Mouse (Mus musculus) forebrain, embryonic 10.5 days (tissue): ENCODE results near the gene Olfr923. TPM values are rescaled to one million over a fixed set of nuclear protein-coding genes. Genes with fewer than 3 reads are reported as not detected.
"Not testable (repeated sequence)": the region's sequence is repeated elsewhere in the genome, so short reads cannot be mapped to it uniquely, and the experiment has no call there.

Source experiments
- DNase-seq: peaks from one replicate; pipeline ENCODE4 v3.0.0-alpha.2; 2017; ENCODE audit warnings: low spot score; ENCODE audit errors: extremely low spot score
- H3K27ac ChIP-seq: fragments of 300-500 bp; sonication (generic); 2 replicates; pipeline ENCODE4 v1.5.1; 2016; ENCODE audit warnings: mild to moderate bottlenecking
- H3K27me3 ChIP-seq: fragments of 300-500 bp; sonication (generic); 2 replicates; pipeline ENCODE4 v1.6.1; 2016; ENCODE audit warnings: mild to moderate bottlenecking; ENCODE audit not compliant: poor library complexity, severe bottlenecking
- H3K36me3 ChIP-seq: fragments of 300-500 bp; sonication (generic); replicated peaks from 2 replicates; pipeline ENCODE4 v1.6.1; 2016; ENCODE audit warnings: mild to moderate bottlenecking, moderate library complexity
- H3K4me1 ChIP-seq: fragments of 300-500 bp; sonication (generic); 2 replicates; pipeline ENCODE4 v1.6.1; 2016
- H3K4me3 ChIP-seq: fragments of 300-500 bp; sonication (generic); 2 replicates; pipeline ENCODE4 v1.5.1; 2016; ENCODE audit warnings: mild to moderate bottlenecking, moderate library complexity
- H3K9me3 ChIP-seq: fragments of 300-500 bp; sonication (generic); 2 replicates; pipeline ENCODE4 v1.6.1; 2016; ENCODE audit warnings: mild to moderate bottlenecking, moderate library complexity
- WGBS: fragments of 180-500 bp; shearing (Covaris S2); methylation state at CpG from one replicate; pipeline ENCODE4 v1.1.7; 2016; 5-methylcytosine and 5-hydroxymethylcytosine counted together
- polyA plus RNA-seq: library from polyadenylated mRNA; unstranded; fragments of >200 nt; fragmentation: Nextera tagmentation; extraction: Ambion mirVana; gene quantifications from 2 replicates; pipeline ENCODE4 v1.2.1, GENCODE M21; 2016

Gene Olfr923
- polyA plus RNA-seq = not detected in 2 replicates

DNA sequence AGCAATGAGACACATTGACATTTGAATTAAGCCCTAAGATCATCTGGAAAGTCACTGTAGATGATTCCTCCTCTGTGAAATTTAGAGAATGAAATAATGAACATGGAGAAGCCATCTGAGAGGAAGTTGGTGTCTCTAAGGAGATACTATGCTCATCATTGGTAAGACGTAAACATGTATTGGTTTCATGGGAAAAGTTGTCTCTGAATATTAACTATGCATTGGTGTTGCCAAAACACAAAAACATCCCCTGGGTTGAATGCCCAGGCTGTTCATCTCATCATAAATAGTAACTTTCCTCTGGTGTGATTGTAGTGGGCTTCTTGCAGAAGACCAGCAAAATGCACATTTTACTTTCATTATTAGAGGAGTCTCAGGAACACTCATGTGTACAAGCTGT is at the start of gene Olfr923:
Gene Olfr923 (plus strand): TSS at position 301 of the 400 bp plus-strand sequence.
- Histone ChIP-seq H3K27me3 (no peaks in the 10 kb centered on the region), H3K9me3 (no peaks in the 10 kb centered on the region), H3K27ac (no peak within 1 kb of the TSS), H3K36me3 (no peaks in the 10 kb centered on the region), H3K4me1 (no peaks in the 10 kb centered on the region), H3K4me3 (no peak within 1 kb of the TSS)
- no peak for DNase-seq
- 95% methylated on average over 1 of the region's 1 CpGs for WGBS

GRCm38 (mm10) chr9:38792689-38793088 is 33.7 kb upstream of the Olfr923 start:
- 89% methylated on average over 2 of the region's 2 CpGs for WGBS
- DNase-seq = no peak
- Histone ChIP-seq H3K9me3 (no peaks in the 10 kb centered on the region), H3K27ac (no peak overlapping the region), H3K4me3 (no peak overlapping the region), H3K36me3 (no peaks in the 10 kb centered on the region), H3K4me1 (no peaks in the 10 kb centered on the region), H3K27me3 (no peaks in the 10 kb centered on the region)

DNA sequence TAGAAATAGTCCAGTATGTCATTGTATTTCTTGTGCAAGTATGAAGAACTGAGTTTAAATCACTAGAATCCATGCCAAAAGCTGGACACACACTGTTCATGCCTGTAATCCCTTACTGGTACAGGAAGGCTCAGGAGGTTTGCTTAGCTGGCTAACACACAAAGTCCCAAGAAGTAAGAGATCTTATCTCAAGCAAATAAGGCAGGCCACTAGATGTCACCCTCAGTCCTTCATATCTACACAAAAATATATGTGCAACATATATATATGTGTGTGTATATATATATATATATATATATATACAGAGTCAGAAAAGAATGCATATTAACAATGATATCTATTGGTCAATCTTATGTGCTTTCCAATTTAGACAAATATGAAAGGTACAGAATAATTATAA is 20.6 kb upstream of the Olfr923 start:
- no peaks in the 10 kb centered on the region for H3K4me1 ChIP-seq
- H3K27ac ChIP-seq = no peak overlapping the region
- H3K27me3 ChIP-seq = no peaks in the 10 kb centered on the region
- no peak overlapping the region for H3K4me3 ChIP-seq
- no peaks in the 10 kb centered on the region for H3K9me3 ChIP-seq
- H3K36me3 ChIP-seq = no peaks in the 10 kb centered on the region
- DNase-seq = no peak

GRCm38 (mm10) chr9:38814314-38814713 is 12.0 kb upstream of the Olfr923 start, which contains the start of gene Olfr922:
Gene Olfr922 (plus strand): TSS chr9:38814614.
- no peak for DNase-seq
- no peak within 1 kb of the TSS for H3K27ac ChIP-seq
- WGBS = 80% methylated on average over 2 of the region's 2 CpGs
- H3K4me3 ChIP-seq = no peak within 1 kb of the TSS
- no peaks in the 10 kb centered on the region for H3K27me3 ChIP-seq
- no peaks in the 10 kb centered on the region for H3K9me3 ChIP-seq
- H3K4me1 ChIP-seq = no peaks in the 10 kb centered on the region
- H3K36me3 ChIP-seq = no peaks in the 10 kb centered on the region

DNA sequence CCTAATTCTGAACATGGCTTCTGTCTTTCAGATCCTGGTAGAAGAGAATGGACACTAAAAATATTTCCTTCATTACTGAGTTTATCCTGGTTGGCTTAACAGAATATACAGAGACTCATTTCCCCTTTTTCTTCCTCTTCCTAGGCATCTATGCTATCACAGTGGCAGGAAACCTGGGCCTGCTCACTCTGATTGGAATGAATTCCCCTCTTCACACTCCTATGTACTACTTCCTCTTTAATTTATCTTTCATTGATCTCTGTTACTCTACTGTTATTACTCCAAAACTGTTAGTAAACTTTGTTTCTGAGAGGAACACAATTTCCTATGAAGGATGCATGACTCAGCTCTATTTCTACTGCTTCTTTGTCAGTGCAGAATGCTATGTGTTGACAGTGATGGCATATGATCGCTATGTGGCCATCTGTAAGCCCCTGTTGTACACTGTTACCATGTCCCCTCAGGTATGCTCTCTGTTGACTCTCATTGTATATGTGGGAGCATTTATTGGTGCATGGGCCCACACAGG is 10.8 kb upstream of the Olfr923 start:
- Histone ChIP-seq H3K27ac (no peak overlapping the region), H3K9me3 (no peaks in the 10 kb centered on the region), H3K36me3 (no peaks in the 10 kb centered on the region), H3K4me1 (no peaks in the 10 kb centered on the region), H3K4me3 (no peak overlapping the region), H3K27me3 (no peaks in the 10 kb centered on the region)
- DNase-seq = no peak
- 81% methylated on average over 1 of the region's 1 CpGs for WGBS

DNA sequence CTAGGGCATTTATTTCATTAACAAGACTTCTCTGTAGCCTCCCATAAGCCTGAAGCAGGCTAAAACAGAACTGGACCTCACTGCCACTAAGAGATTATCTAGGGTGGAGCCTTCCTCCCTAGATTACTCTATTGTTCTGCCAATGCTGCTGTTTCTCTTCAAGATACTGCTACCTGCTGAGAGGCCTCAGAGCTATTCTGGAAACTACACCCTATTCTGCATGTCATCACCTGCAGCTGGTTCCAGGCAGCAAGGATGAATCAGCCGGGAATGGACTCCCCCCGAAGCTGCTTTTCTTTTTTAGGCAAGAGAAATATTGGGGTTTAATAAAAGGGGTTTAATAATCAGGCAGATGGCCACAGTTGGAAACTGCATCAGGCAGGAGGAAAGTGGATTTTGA is 6.7 kb downstream of the Olfr923 start:
- Histone ChIP-seq H3K4me1 (no peaks in the 10 kb centered on the region), H3K4me3 (no peak overlapping the region), H3K27me3 (no peaks in the 10 kb centered on the region), H3K36me3 (no peaks in the 10 kb centered on the region), H3K9me3 (no peaks in the 10 kb centered on the region), H3K27ac (no peak overlapping the region)
- no peak for DNase-seq
- 80% methylated on average over 2 of the region's 2 CpGs for WGBS

DNA sequence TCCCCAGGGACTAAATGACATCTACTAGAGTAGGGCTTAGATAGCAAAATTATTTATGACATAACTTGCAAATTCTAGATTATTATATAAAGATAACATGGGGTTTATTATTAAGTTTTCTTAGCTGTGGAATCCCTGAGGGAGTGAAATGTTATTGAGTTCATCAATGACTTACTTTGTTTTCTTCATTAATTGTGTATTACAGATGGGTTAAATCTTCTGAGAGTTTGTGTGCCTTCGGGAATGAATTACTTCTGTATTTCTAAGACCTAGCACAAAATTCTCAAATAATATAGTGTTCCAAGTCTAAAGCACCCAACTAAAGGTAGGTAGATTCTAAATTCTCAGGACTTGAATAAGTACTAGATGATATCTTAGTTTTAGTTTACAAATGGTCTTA is 17.8 kb downstream of the Olfr923 start, which contains the start of gene Olfr924:
Gene Olfr924 (plus strand): TSS at position 301 of the 400 bp plus-strand sequence.
- DNase-seq = no peak
- H3K9me3 ChIP-seq = no peaks in the 10 kb centered on the region
- H3K36me3 ChIP-seq = no peaks in the 10 kb centered on the region
- 85% methylated on average over 1 of the region's 1 CpGs for WGBS
- no peak within 1 kb of the TSS for H3K4me3 ChIP-seq
- H3K27me3 ChIP-seq = no peaks in the 10 kb centered on the region
- no peaks in the 10 kb centered on the region for H3K4me1 ChIP-seq
- H3K27ac ChIP-seq = no peak within 1 kb of the TSS

- Histone ChIP-seq H3K4me3 (no peak within 1 kb of the TSS), H3K27ac (no peak within 1 kb of the TSS), H3K36me3 (no peaks in the 10 kb centered on the region), H3K27me3 (no peaks in the 10 kb centered on the region), H3K9me3 (no peaks in the 10 kb centered on the region), H3K4me1 (no peaks in the 10 kb centered on the region)
- DNase-seq = no peak
These were observed 28.4 kb downstream of the Olfr923 start, which contains the start of gene Olfr26 for GRCm38 (mm10) chr9:38854760-38855159. Gene Olfr26 (plus strand): TSS chr9:38855060.

DNA sequence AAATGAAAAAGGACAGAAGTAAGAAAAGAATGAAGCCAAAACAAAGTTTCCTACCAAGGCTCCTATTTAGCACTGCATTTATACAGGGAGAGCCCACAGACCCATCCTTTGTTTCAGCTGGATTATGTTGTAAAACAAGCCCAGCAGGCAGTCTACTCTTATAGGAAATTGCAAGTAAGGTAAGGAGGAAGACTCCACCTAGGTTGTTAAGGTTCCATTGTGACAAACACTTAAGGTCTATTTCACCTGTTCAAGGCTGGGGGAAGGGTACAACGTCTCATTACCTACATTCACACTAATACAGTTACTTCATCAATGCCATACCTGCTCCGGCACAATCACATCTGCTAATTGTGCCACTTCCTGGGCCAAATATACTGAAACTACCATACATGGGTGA is 48.5 kb downstream of the Olfr923 start:
- H3K4me3 ChIP-seq, H3K4me1 ChIP-seq, H3K27me3 ChIP-seq, H3K27ac ChIP-seq, H3K9me3 ChIP-seq, H3K36me3 ChIP-seq, DNase-seq: not testable (repeated sequence)
- 63% methylated on average over 2 of the region's 2 CpGs for WGBS

DNA sequence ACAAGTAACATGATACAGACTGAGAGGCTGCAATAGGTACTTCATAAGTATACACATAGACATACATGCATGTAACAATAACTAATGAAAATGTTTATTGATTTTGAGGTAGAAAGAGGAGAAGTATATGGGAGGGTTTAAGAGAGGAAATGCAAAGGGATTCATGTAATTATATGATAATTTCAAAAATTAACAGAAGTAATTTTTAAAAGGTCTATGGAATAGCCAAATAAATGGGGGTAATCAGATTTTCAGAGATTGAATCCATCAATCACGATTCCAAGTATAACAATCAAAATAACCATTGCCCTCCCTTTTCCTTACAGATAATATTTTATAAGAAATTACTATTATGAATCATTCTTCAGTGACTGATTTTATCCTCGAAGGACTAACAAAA is 50.5 kb downstream of the Olfr923 start, which contains the start of gene Olfr926:
Gene Olfr926 (plus strand): TSS at position 301 of the 400 bp plus-strand sequence.
- Histone ChIP-seq H3K27ac (no peak within 1 kb of the TSS), H3K36me3 (no peaks in the 10 kb centered on the region), H3K9me3 (peaks cover 9% of the 10 kb centered on the region), H3K4me3 (no peak within 1 kb of the TSS), H3K27me3 (no peaks in the 10 kb centered on the region), H3K4me1 (no peaks in the 10 kb centered on the region)
- 88% methylated on average over 2 of the region's 2 CpGs for WGBS
- DNase-seq = no peak

Other genes starting within 250 kb of the Olfr923 start
- not detected in 2 replicates for gene Olfr912, start 246.4 kb upstream of the Olfr923 start, polyA plus RNA-seq
- not detected in 2 replicates for gene Olfr913, start 233.8 kb upstream of the Olfr923 start, polyA plus RNA-seq
- gene Olfr914, start 221.4 kb upstream of the Olfr923 start, polyA plus RNA-seq = not detected in 2 replicates
- not detected in 2 replicates for gene Olfr916, start 166.7 kb upstream of the Olfr923 start, polyA plus RNA-seq
- not detected in 2 replicates for gene Olfr917, start 160.7 kb upstream of the Olfr923 start, polyA plus RNA-seq
- not detected in 2 replicates for gene Olfr918, start 151.9 kb upstream of the Olfr923 start, polyA plus RNA-seq
- not detected in 2 replicates for gene Olfr919, start 122.9 kb upstream of the Olfr923 start, polyA plus RNA-seq
- gene Vwa5a, start 108.3 kb upstream of the Olfr923 start, polyA plus RNA-seq = 5.0 and 5.1 TPM in 2 replicates
- gene Olfr920, start 74.2 kb upstream of the Olfr923 start, polyA plus RNA-seq = not detected in 2 replicates
- gene Olfr921, start 53.5 kb upstream of the Olfr923 start, polyA plus RNA-seq = not detected in 2 replicates
- not detected in 2 replicates for gene Olfr922, start 11.9 kb upstream of the Olfr923 start, polyA plus RNA-seq
- gene Olfr924, start 17.9 kb downstream of the Olfr923 start, polyA plus RNA-seq = not detected in 2 replicates
- not detected in 2 replicates for gene Olfr26, start 28.5 kb downstream of the Olfr923 start, polyA plus RNA-seq
- gene Olfr926, start 50.6 kb downstream of the Olfr923 start, polyA plus RNA-seq = not detected in 2 replicates
- gene Olfr930, start 103.3 kb downstream of the Olfr923 start, polyA plus RNA-seq = not detected in 2 replicates
- not detected in 2 replicates for gene Olfr933, start 145.8 kb downstream of the Olfr923 start, polyA plus RNA-seq
- gene Olfr934, start 161.8 kb downstream of the Olfr923 start, polyA plus RNA-seq = not detected in 2 replicates
- gene Olfr935, start 173.1 kb downstream of the Olfr923 start, polyA plus RNA-seq = not detected in 2 replicates
- gene Olfr146, start 196.8 kb downstream of the Olfr923 start, polyA plus RNA-seq = not detected in 2 replicates
- gene Olfr937, start 238.4 kb downstream of the Olfr923 start, polyA plus RNA-seq = not detected in 2 replicates